Mouse (Mus musculus) lung, embryonic 15.5 days (tissue): ENCODE results near the gene Gja5. TPM values are rescaled to one million over a fixed set of nuclear protein-coding genes. Genes with fewer than 3 reads are reported as not detected.

Experiments used
- ATAC-seq: fragments of 200-750 bp; cut with Nextera tagmentation; 2 replicates; pipeline ENCODE4 v1.8.0; 2017; ENCODE audit warnings: moderate number of reproducible peaks, borderline replicate concordance; ENCODE audit not compliant: low FRiP score, low TSS enrichment; ENCODE audit errors: extremely low read depth
- H3K27ac ChIP-seq: fragments of 300-500 bp; sonication (generic); 2 replicates; pipeline ENCODE4 v1.5.1; 2015; ENCODE audit warnings: moderate library complexity, mild to moderate bottlenecking, inconsistent platforms
- H3K27me3 ChIP-seq: fragments of 300-500 bp; sonication (generic); 2 replicates; pipeline ENCODE4 v1.6.1; 2015; ENCODE audit warnings: inconsistent platforms
- H3K36me3 ChIP-seq: fragments of 300-500 bp; sonication (generic); 2 replicates; pipeline ENCODE4 v1.6.1; 2015; ENCODE audit warnings: inconsistent platforms
- H3K4me1 ChIP-seq: fragments of 300-500 bp; sonication (generic); 2 replicates; pipeline ENCODE4 v1.6.1; 2015; ENCODE audit warnings: inconsistent platforms
- H3K4me2 ChIP-seq: fragments of 300-500 bp; sonication (generic); 2 replicates; pipeline ENCODE4 v1.6.1; 2015; ENCODE audit warnings: inconsistent platforms, mild to moderate bottlenecking, moderate library complexity
- H3K4me3 ChIP-seq: fragments of 300-500 bp; sonication (generic); 2 replicates; pipeline ENCODE4 v1.5.1; 2015; ENCODE audit warnings: mild to moderate bottlenecking, inconsistent platforms
- H3K9ac ChIP-seq: fragments of 300-500 bp; sonication (generic); 2 replicates; pipeline ENCODE4 v1.6.1; 2015; ENCODE audit warnings: inconsistent platforms
- H3K9me3 ChIP-seq: fragments of 300-500 bp; sonication (generic); 2 replicates; pipeline ENCODE4 v1.6.1; 2016; ENCODE audit warnings: inconsistent platforms
- WGBS: fragments of 180-500 bp; shearing (Covaris S2); methylation state at CpG from one replicate; pipeline ENCODE4 v1.1.7; 2015; 5-methylcytosine and 5-hydroxymethylcytosine counted together
- polyA plus RNA-seq: library from polyadenylated mRNA; unstranded; fragments of >200 nt; fragmentation: Nextera tagmentation; extraction: Ambion mirVana; gene quantifications from 2 replicates; pipeline ENCODE4 v1.2.1, GENCODE M21; 2015

The Gja5 gene
- polyA plus RNA-seq = 24.4 and 25.6 TPM in 2 replicates

DNA sequence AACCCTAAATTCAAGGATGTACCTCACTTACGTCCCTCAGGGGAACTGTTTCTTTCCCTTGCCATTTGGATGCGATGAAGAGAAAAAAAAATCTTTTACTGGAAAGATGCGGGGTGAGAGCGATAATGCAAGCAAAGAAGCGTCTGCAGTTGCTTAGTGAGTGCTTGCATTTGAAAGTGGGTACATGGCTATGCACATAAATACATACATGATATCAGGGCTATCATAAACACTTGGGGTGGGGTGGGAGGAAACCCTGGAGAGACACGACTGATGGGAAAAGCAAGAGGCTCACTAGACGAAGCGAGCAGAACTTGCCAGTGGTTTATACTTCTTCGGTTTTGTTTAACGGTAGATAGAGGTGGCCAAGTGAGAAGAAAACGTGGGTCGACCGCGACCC is at the start of gene Gja5:
Gja5 (plus strand) TSS at position 301 of the 400 bp plus-strand sequence.
- H3K4me1 ChIP-seq = peaks cover 5% of the 10 kb centered on the region
- H3K36me3 ChIP-seq = no peaks in the 10 kb centered on the region
- H3K4me2 ChIP-seq = peak within 1 kb of the TSS; percentile 67
- peak within 1 kb of the TSS; percentile 59 for H3K9ac ChIP-seq
- H3K27ac ChIP-seq = no peak within 1 kb of the TSS
- H3K27me3 ChIP-seq = peaks cover 8% of the 10 kb centered on the region; the same call in 1 of the 2 replicates
- H3K4me3 ChIP-seq = peak within 1 kb of the TSS; percentile 60
- 10% methylated on average over 14 of the region's 14 CpGs for WGBS
- H3K9me3 ChIP-seq = no peaks in the 10 kb centered on the region
- no peak for ATAC-seq

DNA sequence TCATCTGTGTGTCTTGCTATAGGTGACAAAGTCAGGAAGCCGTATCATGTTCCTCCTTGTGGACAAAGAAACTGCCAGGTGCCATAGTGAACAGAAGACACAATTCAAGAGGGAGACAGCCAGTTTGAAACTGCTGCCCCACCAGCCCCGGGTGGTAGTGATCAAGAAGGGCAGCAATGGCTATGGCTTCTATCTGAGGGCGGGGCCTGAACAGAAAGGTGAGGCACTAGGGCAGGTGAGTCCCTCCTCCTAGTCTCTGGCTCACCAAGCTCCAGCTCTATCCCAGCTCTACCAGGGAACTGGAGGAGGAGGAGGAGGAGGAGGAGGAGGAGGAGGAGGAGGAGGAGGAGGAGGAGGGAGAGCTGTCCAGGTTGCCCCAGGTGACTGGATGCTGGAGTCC is 48.7 kb upstream of the Gja5 start:
- Histone ChIP-seq H3K36me3 (no peaks in the 10 kb centered on the region), H3K4me1 (no peaks in the 10 kb centered on the region), H3K4me2 (no peak overlapping the region), H3K27me3 (no peaks in the 10 kb centered on the region), H3K9ac (no peak overlapping the region), H3K4me3 (no peak overlapping the region), H3K27ac (no peak overlapping the region), H3K9me3 (no peaks in the 10 kb centered on the region)
- no peak for ATAC-seq
- WGBS = 68% methylated on average over 3 of the region's 3 CpGs

DNA sequence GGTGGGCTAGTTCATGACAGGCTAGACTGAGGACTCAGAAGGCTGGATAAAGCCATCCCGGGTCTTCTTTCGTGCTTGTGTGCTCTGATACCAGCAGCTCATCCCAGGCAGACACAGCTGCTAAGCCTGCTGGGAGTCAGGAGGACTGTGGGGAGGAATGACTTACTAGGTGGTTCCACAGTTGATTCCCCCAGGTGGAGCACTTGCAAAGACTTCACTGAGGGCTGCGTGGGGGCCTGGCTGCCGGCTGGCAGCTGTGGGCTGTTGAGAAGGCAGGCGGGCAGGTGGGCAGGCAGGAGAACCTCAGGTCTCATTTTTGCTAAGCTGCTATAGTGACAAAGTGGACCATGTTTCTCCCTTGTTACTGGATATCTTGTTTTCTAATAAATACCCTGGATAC is 44.0 kb upstream of the Gja5 start:
- no peaks in the 10 kb centered on the region for H3K27me3 ChIP-seq
- no peak overlapping the region for H3K4me2 ChIP-seq
- no peaks in the 10 kb centered on the region for H3K9me3 ChIP-seq
- ATAC-seq = no peak
- H3K27ac ChIP-seq = no peak overlapping the region
- 86% methylated on average over 5 of the region's 5 CpGs for WGBS
- H3K9ac ChIP-seq = no peak overlapping the region
- H3K4me3 ChIP-seq = no peak overlapping the region
- H3K36me3 ChIP-seq = no peaks in the 10 kb centered on the region
- H3K4me1 ChIP-seq = no peaks in the 10 kb centered on the region

- Histone ChIP-seq H3K4me1 (no peaks in the 10 kb centered on the region), H3K36me3 (peaks cover 28% of the 10 kb centered on the region), H3K9ac (no peak overlapping the region), H3K4me3 (no peak overlapping the region), H3K9me3 (no peaks in the 10 kb centered on the region), H3K4me2 (no peak overlapping the region), H3K27me3 (no peaks in the 10 kb centered on the region), H3K27ac (no peak overlapping the region)
- WGBS = 88% methylated on average over 3 of the region's 3 CpGs
- ATAC-seq = no peak
Measured at GRCm38 (mm10) chr3:96867863-96868262, 36.6 kb upstream of the Gja5 start.

DNA sequence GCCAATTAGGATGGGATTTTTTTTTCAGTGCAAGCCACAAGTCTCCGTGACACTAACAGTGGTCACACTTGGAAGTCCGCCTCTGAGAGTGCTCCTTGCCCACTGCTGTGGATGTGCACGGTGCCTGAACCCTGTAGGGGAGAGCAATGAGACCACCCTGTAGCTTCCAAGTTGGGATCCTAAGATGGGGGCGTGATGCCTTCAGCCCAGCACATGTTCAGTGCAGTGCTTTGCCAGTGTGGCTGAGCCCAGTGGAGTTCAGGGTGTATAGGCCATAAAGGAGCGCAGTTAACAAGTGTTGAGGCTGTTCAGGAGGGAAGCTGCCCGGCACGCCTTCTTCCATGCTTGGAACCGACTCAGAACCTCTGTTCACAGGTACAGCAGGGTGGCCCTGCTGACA is 35.9 kb upstream of the Gja5 start:
- Histone ChIP-seq H3K27me3 (no peaks in the 10 kb centered on the region), H3K4me2 (no peak overlapping the region), H3K9me3 (no peaks in the 10 kb centered on the region), H3K4me1 (no peaks in the 10 kb centered on the region), H3K9ac (no peak overlapping the region), H3K36me3 (peaks cover 34% of the 10 kb centered on the region), H3K4me3 (no peak overlapping the region), H3K27ac (no peak overlapping the region)
- no peak for ATAC-seq
- 89% methylated on average over 8 of the region's 8 CpGs for WGBS

DNA sequence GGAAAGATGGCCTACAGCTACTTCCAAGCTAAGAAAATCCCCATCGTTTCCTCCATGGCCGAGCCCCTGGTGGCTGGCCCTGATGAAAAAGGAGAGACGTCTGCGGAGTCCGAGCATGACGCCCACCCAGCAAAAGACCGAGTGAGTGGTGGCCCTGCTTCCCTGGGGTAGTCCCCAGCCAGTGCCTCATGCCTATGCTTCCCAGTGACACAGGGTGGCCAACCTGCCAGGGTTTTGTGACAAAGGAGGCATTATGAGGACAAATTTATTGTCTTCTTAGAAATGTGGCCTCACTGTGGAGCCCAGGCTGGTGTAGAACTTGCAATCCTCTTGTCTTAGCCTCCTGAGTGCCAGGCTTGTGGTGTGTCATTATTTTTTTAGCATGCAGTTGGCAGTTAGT is 35.4 kb upstream of the Gja5 start:
- H3K4me3 ChIP-seq = no peak overlapping the region
- WGBS = 97% methylated on average over 7 of the region's 7 CpGs
- no peaks in the 10 kb centered on the region for H3K27me3 ChIP-seq
- H3K9me3 ChIP-seq = no peaks in the 10 kb centered on the region
- H3K4me2 ChIP-seq = no peak overlapping the region
- H3K9ac ChIP-seq = no peak overlapping the region
- no peak overlapping the region for H3K27ac ChIP-seq
- no peaks in the 10 kb centered on the region for H3K4me1 ChIP-seq
- no peak for ATAC-seq
- peaks cover 38% of the 10 kb centered on the region for H3K36me3 ChIP-seq

DNA sequence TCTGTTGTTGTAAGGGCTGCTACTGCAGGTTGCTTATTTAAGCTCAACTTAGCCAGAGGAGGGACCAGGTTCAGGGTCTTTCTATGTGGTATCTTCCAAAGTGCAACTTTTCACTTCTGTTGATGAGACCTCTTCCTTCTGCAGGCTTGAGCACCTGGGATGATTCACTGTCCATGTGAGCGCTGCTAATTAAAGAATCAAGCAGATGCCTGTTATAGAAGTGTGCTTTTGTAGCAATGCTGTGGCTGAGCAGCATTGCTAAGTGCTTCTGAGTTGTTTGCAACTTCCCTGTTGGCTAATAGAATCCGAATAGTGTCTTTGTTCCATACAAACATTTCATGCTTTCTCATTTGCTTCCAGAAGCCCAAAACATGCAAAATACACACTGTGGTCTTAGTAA is 34.2 kb upstream of the Gja5 start:
- Histone ChIP-seq H3K36me3 (peaks cover 38% of the 10 kb centered on the region), H3K9me3 (no peaks in the 10 kb centered on the region), H3K4me2 (no peak overlapping the region), H3K4me3 (no peak overlapping the region), H3K9ac (no peak overlapping the region), H3K27me3 (no peaks in the 10 kb centered on the region), H3K4me1 (no peaks in the 10 kb centered on the region), H3K27ac (no peak overlapping the region)
- WGBS = 87% methylated on average over 2 of the region's 2 CpGs
- ATAC-seq = no peak

DNA sequence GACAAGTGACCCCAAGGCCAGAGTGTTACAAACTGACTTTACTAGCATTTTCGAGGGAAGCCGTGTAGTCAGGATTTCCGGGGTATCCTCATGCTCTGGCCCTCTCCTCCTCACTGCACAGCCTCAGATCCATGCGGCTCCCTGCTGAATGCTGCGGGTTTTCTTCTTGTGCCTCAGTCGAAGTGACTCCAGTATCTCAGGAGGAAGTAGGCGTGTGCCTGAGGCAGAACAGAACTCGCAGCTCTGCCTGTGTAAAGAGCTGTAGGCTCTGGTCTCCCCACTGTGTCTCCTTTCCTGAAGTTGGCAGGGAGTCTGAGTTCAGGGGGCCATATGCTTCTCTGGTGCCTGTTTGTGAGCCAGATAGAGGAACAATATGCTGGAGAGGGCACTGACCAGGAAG is 33.4 kb upstream of the Gja5 start:
- WGBS = 83% methylated on average over 8 of the region's 8 CpGs
- Histone ChIP-seq H3K9ac (no peak overlapping the region), H3K27ac (no peak overlapping the region), H3K36me3 (peaks cover 38% of the 10 kb centered on the region), H3K4me3 (no peak overlapping the region), H3K27me3 (no peaks in the 10 kb centered on the region), H3K4me1 (no peaks in the 10 kb centered on the region), H3K9me3 (no peaks in the 10 kb centered on the region), H3K4me2 (no peak overlapping the region)
- no peak for ATAC-seq

DNA sequence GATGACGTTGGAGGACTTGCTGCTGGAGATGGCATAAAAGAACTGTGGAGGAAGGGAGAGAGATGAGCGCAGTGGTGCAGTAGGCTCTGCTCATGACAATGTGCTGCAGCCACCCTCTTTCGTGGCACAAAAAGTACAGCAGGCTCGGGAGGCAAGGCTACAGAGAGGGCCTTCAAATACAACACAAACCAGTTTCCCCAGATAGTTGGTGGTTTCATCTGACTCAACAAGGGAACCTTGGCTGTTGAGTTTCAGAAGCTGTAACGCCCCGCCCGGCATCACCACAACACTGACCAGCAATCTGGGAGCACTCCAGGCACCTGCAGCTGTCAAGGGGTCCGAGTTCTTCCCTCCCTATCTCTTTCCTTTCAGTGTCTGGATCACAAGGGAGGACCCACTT is 32.0 kb upstream of the Gja5 start:
- H3K9ac ChIP-seq = no peak overlapping the region
- WGBS = 91% methylated on average over 8 of the region's 8 CpGs
- ATAC-seq = no peak
- no peaks in the 10 kb centered on the region for H3K9me3 ChIP-seq
- peaks cover 38% of the 10 kb centered on the region for H3K36me3 ChIP-seq
- H3K4me1 ChIP-seq = no peaks in the 10 kb centered on the region
- no peaks in the 10 kb centered on the region for H3K27me3 ChIP-seq
- no peak overlapping the region for H3K4me2 ChIP-seq
- H3K27ac ChIP-seq = no peak overlapping the region
- no peak overlapping the region for H3K4me3 ChIP-seq

DNA sequence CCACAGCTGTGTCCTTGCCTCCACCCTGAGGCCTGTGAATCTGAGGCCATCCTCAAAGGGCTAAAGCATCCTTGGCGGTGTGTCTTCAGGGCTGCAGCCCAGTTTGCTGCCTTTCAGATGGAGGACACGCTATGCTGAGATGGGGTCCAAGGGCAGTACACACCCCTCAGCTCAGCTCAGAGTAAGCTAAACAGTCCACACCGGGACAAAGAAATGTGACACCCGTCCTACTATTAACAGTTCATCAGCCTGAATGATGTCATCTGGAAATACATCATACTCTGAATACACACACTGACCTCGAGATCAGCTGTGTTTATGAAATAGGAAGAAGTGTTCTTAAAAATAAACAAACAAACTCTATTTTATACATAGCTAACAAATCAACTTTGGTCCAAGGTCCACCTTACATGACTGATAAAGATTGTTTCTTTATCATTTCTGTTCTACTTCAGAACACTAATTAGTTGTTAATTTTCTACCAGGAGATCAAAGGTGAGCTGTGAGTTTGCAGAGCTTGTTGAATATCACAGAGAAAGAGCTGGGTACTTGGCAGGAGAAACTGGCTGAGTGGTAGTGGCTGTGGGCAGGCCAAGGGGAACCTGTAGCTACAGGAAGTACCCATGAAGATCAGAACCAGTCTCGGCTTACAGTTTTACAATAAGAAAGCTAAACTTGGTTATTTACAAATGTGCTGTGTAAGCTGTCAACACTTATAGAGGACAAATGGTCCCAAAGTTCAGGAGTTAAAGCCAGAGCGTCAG is 29.5 kb upstream of the Gja5 start:
- no peak overlapping the region for H3K4me3 ChIP-seq
- no peak for ATAC-seq
- H3K27me3 ChIP-seq = no peaks in the 10 kb centered on the region
- H3K4me1 ChIP-seq = no peaks in the 10 kb centered on the region
- no peak overlapping the region for H3K9ac ChIP-seq
- no peak overlapping the region for H3K27ac ChIP-seq
- H3K4me2 ChIP-seq = no peak overlapping the region
- no peaks in the 10 kb centered on the region for H3K9me3 ChIP-seq
- WGBS = 46% methylated on average over 7 of the region's 7 CpGs
- peaks cover 46% of the 10 kb centered on the region for H3K36me3 ChIP-seq

GRCm38 (mm10) chr3:96879536-96879935 is 25.0 kb upstream of the Gja5 start:
- H3K27me3 ChIP-seq = no peaks in the 10 kb centered on the region
- H3K27ac ChIP-seq = no peak overlapping the region
- H3K4me3 ChIP-seq = no peak overlapping the region
- no peaks in the 10 kb centered on the region for H3K4me1 ChIP-seq
- ATAC-seq = no peak
- peaks cover 22% of the 10 kb centered on the region for H3K36me3 ChIP-seq
- H3K9ac ChIP-seq = no peak overlapping the region
- 83% methylated on average over 9 of the region's 9 CpGs for WGBS
- no peak overlapping the region for H3K4me2 ChIP-seq
- H3K9me3 ChIP-seq = no peaks in the 10 kb centered on the region

GRCm38 (mm10) chr3:96880385-96880784 is 24.1 kb upstream of the Gja5 start:
- no peaks in the 10 kb centered on the region for H3K4me1 ChIP-seq
- H3K27me3 ChIP-seq = no peaks in the 10 kb centered on the region
- no peak overlapping the region for H3K9ac ChIP-seq
- H3K4me2 ChIP-seq = no peak overlapping the region
- no peaks in the 10 kb centered on the region for H3K9me3 ChIP-seq
- H3K27ac ChIP-seq = no peak overlapping the region
- no peak overlapping the region for H3K4me3 ChIP-seq
- no peak for ATAC-seq
- peaks cover 22% of the 10 kb centered on the region; the same call in 1 of the 2 replicates for H3K36me3 ChIP-seq
- 78% methylated on average over 4 of the region's 4 CpGs for WGBS
